Mouse (Mus musculus) erythroblast, adult 5-6 weeks (primary cell): ENCODE data around the gene Bbx. TPM values are rescaled to one million over a fixed set of nuclear protein-coding genes. Genes with fewer than 3 reads are reported as not detected.

Experiments
- ATAC-seq: replicated peaks from 2 replicates; pipeline ENCODE4 v1.8.0; 2016; ENCODE audit warnings: moderate number of reproducible peaks, mild to moderate bottlenecking, moderate TSS enrichment, inconsistent platforms; ENCODE audit not compliant: poor library complexity, low FRiP score, severe bottlenecking
- total RNA-seq, 2 experiments: library from RNA; stranded (forward) in 1 of 2; stranded (reverse) in 1 of 2; fragments of 150-400 nt in 1 of 2; fragments of 200-764, 138-1000 nt in 1 of 2; gene quantifications; 2 replicates each; pipeline versions ENCODE4 v1.2.3 to v1.2.4; 2015 to 2017; ENCODE audit warnings: low replicate concordance in 2 of 2

Gene Bbx
- total RNA-seq, 2 experiments from 2014 or later = 5.2 to 5.3 TPM

DNA sequence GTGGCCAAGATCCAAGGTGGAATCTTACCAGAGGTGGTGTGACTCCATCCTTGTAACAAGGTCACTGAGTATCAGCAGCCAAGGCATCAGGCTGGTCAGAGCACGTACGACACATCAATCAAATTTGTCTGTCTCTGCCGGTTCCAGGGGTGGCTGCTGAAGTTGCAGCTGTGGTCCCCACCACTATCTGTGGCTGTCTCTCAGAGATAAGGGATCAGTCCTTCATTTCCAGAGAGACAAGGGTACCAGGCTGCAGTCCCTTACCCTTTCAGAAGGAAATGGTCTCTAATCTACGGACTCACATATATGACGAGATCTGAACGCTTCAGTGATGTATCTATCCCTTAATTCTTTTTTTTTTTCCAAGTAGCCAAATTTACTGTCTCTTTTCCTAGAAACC lies 245.6 kb downstream of the Bbx start:
- ATAC-seq = no peak

DNA sequence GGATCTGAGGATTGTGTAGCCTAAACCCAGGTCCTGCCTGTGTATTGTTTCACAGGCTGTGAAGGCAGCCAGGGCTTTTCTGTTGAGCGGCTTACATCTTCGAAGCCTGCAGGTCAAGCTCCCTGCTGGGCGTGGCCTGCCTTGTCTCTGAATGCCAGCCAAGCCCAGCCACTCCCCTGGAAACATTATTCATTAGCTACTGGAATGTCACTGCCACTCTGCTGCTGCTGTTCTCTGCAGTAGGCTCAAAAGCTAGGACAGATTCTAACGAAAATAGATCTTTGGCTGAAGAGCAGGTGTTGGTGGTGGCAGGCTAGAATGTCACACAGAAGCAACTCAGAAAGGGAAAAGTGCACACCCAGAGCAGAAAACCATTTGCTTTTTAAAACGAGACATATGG lies 247.1 kb downstream of the Bbx start:
- no peak for ATAC-seq

DNA sequence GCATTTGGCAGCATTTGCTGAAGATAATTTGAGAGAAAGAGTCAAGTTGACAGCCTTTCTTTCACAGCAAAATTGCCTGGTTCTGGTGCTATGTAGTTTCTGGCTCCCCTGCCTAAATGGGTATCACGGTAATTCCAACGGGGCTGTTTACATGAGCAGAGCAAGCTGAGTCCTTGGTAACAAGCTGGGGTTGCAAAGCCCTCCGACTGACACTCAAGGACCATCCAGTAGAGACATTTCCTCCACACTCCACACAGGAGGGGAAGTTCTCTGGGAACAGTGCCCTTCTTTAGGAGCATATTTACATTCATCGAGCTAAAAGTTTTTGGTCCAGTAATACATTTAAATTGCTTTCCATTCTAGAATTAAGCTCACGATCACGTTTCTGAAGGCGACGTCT lies 249.2 kb downstream of the Bbx start:
- ATAC-seq = no peak

DNA sequence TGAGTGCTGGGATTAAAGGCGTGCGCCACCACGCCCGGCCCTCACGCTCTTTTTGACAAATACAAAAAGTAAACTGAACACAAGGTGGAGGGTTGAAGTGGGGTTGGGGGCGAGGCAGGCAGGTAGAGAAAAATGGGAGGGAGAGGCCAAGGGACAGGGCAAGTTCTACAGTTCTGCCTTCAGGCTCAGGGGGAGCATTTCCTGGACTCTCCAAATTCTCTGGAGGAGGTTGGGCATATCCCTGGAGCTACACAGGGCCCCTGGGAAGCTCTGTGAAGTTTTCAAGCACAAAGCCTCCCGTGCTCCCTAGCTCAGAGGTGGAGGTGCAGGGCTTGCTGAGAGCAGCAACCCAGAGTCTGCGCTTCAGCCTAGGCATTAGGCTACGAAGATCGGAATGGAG lies 249.6 kb downstream of the Bbx start:
- no peak for ATAC-seq

DNA sequence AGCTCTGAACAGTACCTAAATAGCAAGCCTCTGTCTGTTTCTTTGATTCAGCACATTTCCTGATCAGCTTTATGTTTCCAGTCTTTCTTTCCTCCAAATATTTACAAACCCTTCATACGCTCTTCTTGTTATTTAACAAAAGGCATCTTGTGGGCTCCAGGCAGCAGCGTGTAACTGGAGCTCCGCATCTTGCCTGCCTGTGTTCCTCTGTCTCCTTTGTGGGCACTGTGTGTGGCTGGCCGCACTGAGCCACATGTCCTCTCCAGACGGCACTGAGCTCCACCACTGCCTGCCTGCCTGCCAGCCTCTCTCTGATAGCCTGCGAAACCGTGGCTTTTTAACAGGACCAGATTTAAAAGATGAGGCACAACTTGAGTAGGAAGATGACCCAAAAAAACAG lies 259.4 kb downstream of the Bbx start:
- ATAC-seq = no peak

DNA sequence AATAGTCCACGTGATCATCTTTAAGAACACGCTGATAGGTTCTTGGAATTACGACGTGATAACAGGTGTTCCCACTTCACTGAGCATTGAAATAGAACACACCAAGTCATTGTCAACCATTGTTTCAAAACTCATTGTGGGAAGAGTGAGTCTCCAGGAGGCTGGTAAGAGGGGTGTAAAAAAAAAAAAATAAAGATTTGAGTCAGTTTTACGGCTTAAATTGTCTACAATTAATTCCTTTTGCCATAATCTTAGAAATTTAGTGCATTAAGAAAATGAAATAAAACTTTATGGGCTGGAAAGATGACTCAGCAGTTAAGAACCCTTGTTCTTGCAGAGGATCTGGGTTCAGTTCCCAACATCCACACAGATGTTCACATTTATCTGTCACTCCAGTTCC lies 261.4 kb downstream of the Bbx start:
- no peak for ATAC-seq

DNA sequence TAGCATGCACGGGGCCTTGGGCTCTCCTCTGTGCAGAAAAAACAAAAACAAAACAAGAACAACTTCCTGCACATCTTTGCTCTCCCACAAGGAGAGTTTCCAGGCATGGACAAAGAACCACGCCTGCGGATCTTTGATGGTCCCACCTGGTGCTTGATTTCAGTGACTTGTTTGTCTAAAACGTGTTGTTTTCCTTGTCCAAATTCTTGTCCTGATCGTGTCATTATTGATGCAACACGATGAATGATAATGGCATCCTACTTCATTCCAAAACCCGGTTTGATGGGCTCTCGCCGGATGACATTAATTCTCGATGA lies 264.2 kb downstream of the Bbx start:
- ATAC-seq = no peak

DNA sequence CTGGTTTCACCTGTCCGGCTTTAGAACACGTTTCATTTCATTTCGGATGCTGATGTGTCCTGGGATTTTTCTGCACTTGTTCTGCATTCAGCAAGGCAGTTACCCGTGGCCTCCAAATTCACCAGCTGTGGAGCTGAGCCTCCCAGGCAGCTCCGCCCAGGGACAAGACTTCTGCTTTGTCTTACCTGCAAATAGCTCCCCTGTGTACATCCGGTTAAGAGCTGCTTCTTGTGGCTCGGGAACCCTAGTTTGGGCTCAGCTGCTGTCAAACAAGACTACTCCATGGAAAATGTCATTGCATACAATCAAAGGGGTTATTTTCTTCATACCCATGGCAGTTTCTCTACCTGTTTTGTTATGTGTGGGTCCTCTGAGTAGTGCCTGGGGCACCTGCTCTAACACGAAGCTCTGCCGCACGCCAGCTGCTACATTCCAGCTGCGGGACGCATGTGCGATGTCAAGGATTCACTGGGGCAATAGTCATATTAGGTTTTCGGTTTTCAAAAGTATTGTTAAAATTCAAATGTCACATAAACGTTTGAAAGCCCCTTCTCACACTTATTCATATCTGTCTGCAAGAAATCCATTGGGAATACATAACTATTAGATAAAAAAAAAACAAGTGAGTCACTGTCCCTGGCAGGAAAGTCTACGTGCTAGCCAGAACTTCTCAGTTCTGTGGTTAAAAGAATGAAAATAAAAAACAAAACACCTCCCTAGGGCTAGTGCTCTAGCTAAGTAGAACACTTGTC lies 264.8 kb downstream of the Bbx start:
- no peak for ATAC-seq

DNA sequence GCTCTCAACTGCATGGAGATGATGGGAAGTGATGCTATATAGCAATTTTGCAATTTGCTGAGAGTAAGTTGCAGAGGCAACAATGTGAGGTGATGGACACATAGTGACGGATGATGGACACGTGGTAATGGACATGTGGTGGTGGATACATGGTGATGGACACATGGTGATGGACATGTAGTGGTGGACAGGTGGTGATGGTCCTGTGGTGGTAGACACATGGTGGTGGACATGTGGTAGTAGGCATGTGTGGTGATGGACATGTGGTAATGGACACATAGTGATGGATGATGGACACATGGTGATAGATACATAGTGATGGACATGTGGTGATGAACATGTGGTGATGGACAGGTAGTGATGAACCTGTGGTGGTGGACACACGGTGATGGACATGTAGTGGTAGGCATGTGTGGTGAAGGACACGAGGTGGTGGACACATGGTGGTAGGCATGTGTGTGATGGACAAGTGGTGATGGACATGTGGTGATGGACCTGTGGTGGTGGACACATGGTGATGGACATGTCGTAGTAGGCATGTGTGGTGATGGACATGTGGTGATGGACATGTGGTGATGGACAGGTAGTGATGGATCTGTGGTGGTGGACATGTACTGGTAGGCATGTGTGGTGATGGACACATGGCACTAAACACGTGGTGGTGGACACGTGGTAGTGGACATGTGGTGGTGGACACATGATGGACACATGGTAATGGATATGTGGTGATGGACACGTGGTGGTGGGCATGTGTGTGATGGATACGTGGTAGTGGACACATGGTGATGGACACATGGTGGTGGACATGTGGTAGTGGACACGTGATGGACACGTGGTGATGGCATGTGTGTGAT lies 271.5 kb downstream of the Bbx start:
- no peak for ATAC-seq

DNA sequence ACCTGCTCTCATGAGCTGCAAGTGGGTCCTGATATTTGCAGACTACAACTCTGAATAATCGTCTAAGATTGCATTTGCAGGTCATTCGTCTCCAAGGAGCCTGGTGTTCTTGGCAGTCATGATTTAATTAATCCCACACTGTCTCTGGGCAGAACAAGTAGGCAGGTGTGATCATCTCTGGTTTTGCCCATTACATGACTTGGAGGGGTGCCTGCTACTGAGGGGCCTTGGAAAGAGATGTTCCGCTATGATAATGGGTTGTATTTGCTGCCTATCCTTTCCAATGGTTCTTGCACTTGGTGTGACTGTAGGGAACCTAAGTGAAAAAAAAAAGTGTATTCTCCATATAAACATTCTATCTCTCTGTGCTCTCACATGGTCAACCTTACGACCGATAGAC lies 273.6 kb downstream of the Bbx start:
- no peak for ATAC-seq

DNA sequence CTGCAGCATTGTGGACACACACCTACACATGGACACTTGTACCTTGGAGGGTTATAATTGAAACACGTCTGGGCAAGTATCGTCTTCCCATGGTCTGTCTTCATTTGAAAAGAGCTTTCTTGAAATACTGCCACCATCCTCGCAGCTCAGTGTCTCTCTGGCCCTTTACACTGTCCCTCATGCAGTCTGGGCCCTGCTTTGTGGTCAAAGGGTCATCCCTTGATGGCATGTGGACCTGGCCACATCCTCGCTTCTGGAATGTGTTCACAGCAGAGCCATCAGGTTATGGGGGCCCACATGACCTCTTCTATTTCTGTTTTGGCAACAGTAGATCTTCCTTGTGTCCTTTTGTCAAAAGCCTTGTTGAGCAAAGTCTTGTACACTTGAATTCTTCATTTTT lies 282.6 kb downstream of the Bbx start:
- no peak for ATAC-seq

DNA sequence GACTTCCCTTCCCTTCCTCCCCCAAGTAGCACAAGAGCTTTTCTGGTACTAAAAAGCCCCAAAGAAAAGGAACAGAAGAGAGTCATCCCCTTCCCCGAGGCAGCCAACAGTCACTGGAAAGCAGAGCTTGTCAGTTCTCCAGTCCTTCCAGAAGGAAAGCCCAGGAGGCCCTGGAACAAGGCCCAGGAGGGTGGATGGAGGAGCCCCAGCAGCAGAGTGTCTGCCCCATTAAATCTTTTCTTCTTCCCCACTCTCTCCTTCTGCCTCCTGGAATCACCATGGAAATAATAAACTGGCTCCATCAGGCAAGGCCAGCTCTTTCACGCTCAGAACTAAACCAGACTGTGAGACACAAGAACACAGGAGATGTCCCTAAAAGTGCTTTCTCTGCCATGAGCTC lies 284.3 kb downstream of the Bbx start:
- ATAC-seq = no peak

Other genes with a start within 250 kb of the Bbx start
- gene Ccdc54, start 158.8 kb upstream of the Bbx start, total RNA-seq (2015; ENCODE audit: low replicate concordance) = not detected in 2 replicates
- gene Ccdc54, start 158.8 kb upstream of the Bbx start, total RNA-seq (2017; ENCODE audit: low replicate concordance) = not detected in 2 replicates